Mouse (Mus musculus): Measurements from ENCODE around the gene Ncf4.

DNA sequence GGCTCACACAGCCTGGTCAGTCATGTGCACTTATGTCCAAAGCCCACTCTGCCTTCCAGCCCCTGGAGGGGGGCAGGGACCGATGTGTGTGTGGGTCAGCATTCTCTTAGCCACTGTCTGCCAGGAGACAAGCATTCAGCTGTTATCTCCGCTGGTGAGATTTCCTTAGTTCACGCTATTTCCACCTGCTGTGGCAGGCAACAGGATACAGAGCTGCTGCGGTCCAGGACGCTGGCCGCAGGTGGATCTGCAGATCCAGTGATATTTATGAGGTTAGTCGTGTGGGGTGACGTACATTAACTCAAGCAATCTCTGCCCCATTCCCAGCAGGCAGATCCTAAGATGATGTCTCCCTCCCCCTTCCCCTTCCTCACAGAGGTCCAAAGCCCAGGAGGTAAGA lies 33.2 kb upstream of the Ncf4 start:
- TF ChIP-seq GATA1 (IDR thresholded peaks at IDR 0.05; ENCODE audit: borderline replicate concordance, low read length) (no peak), FLI1 (IDR thresholded peaks at IDR 0.05; ENCODE audit: low read length) (no peak)

Measured in megakaryocyte, embryonic 14.5 days (primary cell).